Mouse (Mus musculus) erythroblast, embryonic 14.5 days (primary cell): Measurements from ENCODE around the gene Alk. TPM values are rescaled to one million over a fixed set of nuclear protein-coding genes. Genes with fewer than 3 reads are reported as not detected.

Experiments used
- H3K27me3 ChIP-seq: 2 replicates; pipeline ENCODE4 v1.6.1; 2012; ENCODE audit warnings: inconsistent platforms; ENCODE audit not compliant: control insufficient read depth
- H3K36me3 ChIP-seq: 2 replicates; pipeline ENCODE4 v1.6.1; 2012; ENCODE audit warnings: mild to moderate bottlenecking, inconsistent platforms; ENCODE audit not compliant: control insufficient read depth
- H3K4me1 ChIP-seq: 2 replicates; pipeline ENCODE4 v1.6.1; 2012; ENCODE audit warnings: inconsistent platforms; ENCODE audit not compliant: control insufficient read depth
- H3K4me3 ChIP-seq: replicated peaks from 2 replicates; pipeline ENCODE3; 2012; ENCODE audit warnings: moderate library complexity, mild to moderate bottlenecking, inconsistent platforms
- H3K9me3 ChIP-seq: 2 replicates; pipeline ENCODE4 v1.6.1; 2012; ENCODE audit warnings: low read length, inconsistent platforms, mixed read lengths; ENCODE audit not compliant: control insufficient read depth
- GATA1 ChIP-seq: IDR thresholded peaks from 2 replicates; pipeline ENCODE4 v1.6.1; 2012; ENCODE audit warnings: low read length, inconsistent platforms, mixed read lengths
- TAL1 ChIP-seq: IDR thresholded peaks from 3 replicates; pipeline ENCODE4 v1.6.1; 2012; ENCODE audit warnings: low read length, inconsistent platforms, mixed read lengths
- polyA plus RNA-seq: library from polyadenylated mRNA; stranded (reverse); fragments of >175 nt; gene quantifications from 2 replicates; pipeline ENCODE4 v1.2.3, GENCODE M21; 2012

Alk gene
- polyA plus RNA-seq, 1 experiment: not detected

DNA sequence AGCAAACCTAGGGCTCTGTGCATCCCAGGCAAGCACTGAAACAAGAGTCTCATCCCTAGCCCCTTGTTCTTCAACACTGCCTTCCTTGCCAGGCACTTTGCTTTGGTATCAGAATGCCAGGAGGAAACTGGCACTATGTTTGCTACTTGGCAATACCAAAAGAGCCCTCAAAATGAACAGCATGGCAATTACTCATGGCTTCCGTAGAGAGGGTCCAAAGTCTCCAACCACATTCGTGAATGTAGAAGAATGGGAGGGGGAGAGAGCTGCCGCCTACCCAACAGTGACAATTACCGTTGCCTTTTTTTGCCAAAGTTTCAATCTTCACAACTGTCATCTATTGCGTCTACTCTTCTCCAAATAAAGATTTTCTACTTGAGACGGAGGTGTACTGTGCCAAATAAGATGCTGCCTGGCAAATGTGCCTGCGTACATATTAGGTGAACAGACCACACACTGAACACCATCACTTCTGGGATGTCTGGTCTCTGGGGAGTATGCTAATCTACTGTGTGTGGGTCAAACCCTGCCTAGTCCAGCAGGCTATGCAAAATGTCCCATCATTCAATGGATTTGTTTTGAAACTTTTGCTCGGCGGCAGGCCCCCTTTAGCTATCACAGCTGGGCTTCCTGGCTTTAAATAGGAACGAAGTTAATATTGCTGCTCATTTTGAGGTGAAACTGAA lies 241.5 kb downstream of the Alk start:
- no peaks in the 10 kb centered on the region for H3K27me3 ChIP-seq
- H3K4me1 ChIP-seq: no peaks in the 10 kb centered on the region
- peaks cover 48% of the 10 kb centered on the region for H3K9me3 ChIP-seq
- TF ChIP-seq GATA1 (no peak), TAL1 (no peak)
- H3K4me3 ChIP-seq: no peak overlapping the region
- no peaks in the 10 kb centered on the region for H3K36me3 ChIP-seq

DNA sequence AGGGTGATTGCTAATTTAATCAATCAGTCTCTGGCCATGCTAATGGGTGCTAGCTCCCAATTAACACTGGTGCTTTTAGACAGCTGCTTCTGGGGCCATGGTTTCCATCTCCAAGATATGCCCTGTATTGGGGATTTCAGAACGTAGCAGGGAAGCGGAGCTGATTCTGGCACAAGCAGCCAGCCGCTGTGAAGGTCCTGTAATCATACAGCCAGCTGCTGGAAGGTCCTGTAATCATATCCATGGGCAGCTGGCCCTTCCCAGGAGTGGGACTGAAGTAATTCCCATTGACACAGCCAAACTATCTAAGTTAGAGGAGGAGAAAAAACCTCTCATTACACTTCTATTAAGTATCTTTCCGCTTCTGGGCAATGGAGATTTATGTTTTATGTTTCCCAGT lies 242.5 kb downstream of the Alk start:
- Histone ChIP-seq H3K4me3 (no peak overlapping the region), H3K36me3 (no peaks in the 10 kb centered on the region), H3K4me1 (no peaks in the 10 kb centered on the region), H3K9me3 (peaks cover 45% of the 10 kb centered on the region), H3K27me3 (no peaks in the 10 kb centered on the region)
- TF ChIP-seq TAL1: no peak
- TF ChIP-seq GATA1: no peak

DNA sequence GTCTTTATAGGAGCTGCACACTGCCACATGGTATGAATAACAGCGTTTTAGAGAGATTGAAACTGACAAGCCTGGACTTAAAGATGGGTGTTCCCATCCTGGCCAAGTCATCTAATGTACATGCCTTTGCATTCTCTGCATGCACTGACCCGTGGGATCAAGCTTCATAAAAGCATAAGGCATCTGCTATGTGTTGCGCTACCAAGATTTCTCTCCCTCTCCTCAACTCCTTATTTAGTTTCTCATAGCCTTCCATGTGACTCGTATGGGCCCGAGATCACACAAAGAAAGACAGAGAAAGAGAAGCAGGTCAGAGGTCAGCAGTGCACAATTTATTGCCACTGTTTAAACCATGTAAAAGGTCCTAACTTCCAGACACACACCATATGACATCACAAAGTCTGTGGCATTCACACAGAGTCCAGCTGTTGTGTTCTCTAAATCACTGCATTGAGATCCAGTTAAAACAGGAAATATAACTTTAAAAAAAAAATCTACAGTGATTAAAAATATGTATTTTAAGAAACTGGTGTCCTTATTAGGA lies 247.6 kb downstream of the Alk start:
- TF ChIP-seq GATA1 (no peak), TAL1 (no peak)
- Histone ChIP-seq H3K9me3 (peaks cover 38% of the 10 kb centered on the region), H3K4me3 (no peak overlapping the region), H3K27me3 (no peaks in the 10 kb centered on the region), H3K36me3 (no peaks in the 10 kb centered on the region), H3K4me1 (no peaks in the 10 kb centered on the region)

DNA sequence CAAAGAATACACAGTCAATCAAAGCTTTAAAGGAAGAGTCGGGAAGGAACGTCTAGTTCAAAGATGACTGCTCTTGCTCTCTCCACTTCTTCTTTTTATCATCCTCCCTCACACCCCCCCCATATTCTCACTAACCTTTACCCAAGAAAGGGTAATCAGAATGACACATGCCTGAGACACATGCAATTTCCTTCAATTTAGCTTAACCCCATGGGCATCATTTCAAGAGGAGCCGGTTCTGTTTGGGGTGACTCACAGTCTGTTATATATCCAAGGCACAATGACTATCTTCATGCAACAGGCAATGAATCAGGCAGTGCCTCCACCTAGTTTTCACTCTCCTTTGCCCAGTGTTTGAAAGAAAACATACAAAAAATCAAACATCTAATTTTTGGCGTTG lies 265.0 kb downstream of the Alk start:
- H3K36me3 ChIP-seq: no peaks in the 10 kb centered on the region
- no peaks in the 10 kb centered on the region for H3K4me1 ChIP-seq
- peaks cover 12% of the 10 kb centered on the region for H3K9me3 ChIP-seq
- TF ChIP-seq GATA1 (no peak), TAL1 (no peak)
- no peak overlapping the region for H3K4me3 ChIP-seq
- H3K27me3 ChIP-seq: no peaks in the 10 kb centered on the region

DNA sequence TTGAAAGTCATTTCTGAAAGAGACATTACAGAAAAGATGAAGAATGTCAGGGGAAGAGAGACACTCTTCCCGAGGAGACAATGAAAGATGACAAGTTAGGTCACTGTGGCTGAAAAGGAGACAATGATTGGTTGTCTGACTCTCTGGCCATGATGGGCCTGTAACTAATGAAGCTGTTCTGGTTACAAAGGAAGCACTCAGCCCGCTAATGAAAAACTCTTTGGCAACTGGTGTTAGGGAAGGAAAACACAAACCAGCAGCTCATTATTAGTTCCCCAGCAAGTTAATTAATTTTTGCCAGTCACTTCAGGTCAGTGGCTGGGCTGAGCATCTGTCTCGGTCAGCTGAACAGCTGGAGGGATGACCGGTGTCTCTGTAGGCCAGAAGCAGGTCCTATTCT lies 271.5 kb downstream of the Alk start:
- no peaks in the 10 kb centered on the region for H3K36me3 ChIP-seq
- no peaks in the 10 kb centered on the region for H3K27me3 ChIP-seq
- TF ChIP-seq GATA1: no peak
- TF ChIP-seq TAL1: no peak
- H3K4me1 ChIP-seq: no peaks in the 10 kb centered on the region
- H3K9me3 ChIP-seq: peaks cover 5% of the 10 kb centered on the region; the same call in 1 of the 2 replicates
- H3K4me3 ChIP-seq: no peak overlapping the region

DNA sequence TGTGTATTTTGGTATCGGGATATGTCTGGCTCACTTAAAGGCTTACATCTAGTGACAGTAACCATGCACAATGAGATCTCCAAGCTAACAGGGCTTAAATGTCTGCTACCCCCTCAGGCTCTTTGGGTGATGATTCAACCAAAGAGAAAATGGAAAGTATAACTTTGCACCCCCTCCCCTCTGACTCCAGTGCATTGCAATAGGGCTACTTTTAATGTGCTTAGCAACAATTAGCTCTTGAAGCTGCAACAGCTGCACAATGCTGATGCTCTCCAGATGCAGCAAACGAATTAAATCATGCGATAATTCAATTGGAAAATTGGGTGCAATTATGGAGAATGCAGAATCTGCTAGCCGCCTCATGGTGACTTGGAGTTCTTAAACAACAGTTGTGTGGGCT lies 278.5 kb downstream of the Alk start:
- TF ChIP-seq GATA1: no peak
- no peak for TF ChIP-seq TAL1
- no peaks in the 10 kb centered on the region for H3K27me3 ChIP-seq
- H3K9me3 ChIP-seq: peaks cover 6% of the 10 kb centered on the region; the same call in 1 of the 2 replicates
- no peaks in the 10 kb centered on the region for H3K4me1 ChIP-seq
- H3K36me3 ChIP-seq: no peaks in the 10 kb centered on the region
- H3K4me3 ChIP-seq: no peak overlapping the region

DNA sequence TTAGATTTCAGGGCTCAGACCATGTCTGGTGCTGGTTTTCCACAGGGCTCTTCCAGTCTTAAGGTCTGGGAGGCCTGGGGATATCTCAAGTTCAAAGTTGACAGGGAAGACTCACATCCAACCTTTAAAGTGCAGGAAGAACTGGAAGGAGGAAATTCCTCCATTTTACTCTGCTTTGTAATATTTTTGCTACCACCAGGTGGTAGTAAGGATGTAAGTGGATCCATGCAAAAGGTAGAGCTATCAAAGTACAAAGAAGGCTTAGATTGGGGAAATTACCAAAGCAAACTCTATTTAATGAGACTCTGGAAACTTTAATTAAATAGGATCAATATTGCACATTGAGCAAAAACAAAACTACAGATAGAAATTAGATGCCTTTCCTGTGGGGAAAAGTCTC lies 284.9 kb downstream of the Alk start:
- no peaks in the 10 kb centered on the region for H3K27me3 ChIP-seq
- TF ChIP-seq TAL1 (no peak), GATA1 (no peak)
- H3K4me3 ChIP-seq: no peak overlapping the region
- H3K9me3 ChIP-seq: peaks cover 8% of the 10 kb centered on the region; the same call in 1 of the 2 replicates
- H3K4me1 ChIP-seq: no peaks in the 10 kb centered on the region
- H3K36me3 ChIP-seq: no peaks in the 10 kb centered on the region

DNA sequence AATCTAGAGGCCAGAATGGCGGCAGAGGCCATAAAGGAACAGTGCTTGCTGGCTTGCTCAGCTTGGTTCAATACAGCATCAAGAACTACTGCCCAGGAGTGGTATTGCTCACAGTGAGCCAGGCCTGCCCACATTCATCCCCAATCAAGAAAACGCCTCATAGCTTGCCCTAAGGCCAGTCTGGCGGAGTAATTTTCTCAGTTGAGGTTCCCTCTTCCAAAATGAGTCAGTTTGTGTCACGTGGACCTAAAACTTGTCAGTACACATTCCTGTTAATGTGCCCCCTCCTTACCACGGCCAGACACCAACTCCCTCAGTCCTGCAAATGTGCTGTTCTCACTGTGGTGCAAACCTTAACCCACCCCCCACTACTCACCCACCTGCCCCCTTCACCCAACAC lies 304.8 kb downstream of the Alk start:
- peaks cover 35% of the 10 kb centered on the region for H3K9me3 ChIP-seq
- H3K4me3 ChIP-seq: no peak overlapping the region
- H3K36me3 ChIP-seq: no peaks in the 10 kb centered on the region
- TF ChIP-seq TAL1: no peak
- TF ChIP-seq GATA1: no peak
- H3K4me1 ChIP-seq: no peaks in the 10 kb centered on the region
- no peaks in the 10 kb centered on the region for H3K27me3 ChIP-seq

DNA sequence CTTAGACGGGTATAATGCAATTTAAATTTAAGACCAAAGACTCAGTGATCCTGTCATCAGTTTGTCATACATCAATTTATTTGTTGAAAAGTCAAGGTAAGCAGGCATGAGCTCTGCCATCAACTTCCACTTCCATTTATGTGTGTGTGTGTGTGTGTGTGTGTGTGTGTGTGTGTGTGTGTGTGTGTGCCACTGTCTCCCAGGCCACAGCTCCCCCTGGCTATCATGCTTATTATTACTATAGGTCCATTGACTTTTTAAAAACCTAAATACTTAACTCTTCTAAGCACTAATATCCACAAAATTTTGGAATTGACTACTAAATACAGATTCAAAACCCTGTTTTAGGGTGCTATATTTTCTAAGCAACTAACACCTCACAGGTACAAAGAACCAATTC lies 308.1 kb downstream of the Alk start:
- H3K27me3 ChIP-seq: no peaks in the 10 kb centered on the region
- no peak overlapping the region for H3K4me3 ChIP-seq
- no peaks in the 10 kb centered on the region for H3K4me1 ChIP-seq
- H3K36me3 ChIP-seq: no peaks in the 10 kb centered on the region
- H3K9me3 ChIP-seq: peaks cover 26% of the 10 kb centered on the region
- TF ChIP-seq TAL1: no peak
- no peak for TF ChIP-seq GATA1

DNA sequence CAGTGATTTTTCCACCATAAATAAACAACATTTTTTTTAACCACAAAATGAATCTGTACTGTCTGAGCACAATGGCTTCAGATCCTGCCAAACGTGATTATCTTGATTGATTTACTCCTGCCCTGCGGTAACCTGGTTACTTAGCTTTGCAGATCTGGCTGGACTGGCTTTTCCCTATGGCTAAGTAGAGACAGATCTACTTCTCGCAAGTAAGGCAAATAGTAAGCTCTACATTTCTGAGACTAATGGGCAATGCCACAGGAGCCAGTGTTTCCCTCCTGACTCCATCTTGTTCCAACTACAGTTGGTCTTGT lies 311.2 kb downstream of the Alk start:
- Histone ChIP-seq H3K36me3 (no peaks in the 10 kb centered on the region), H3K4me1 (no peaks in the 10 kb centered on the region), H3K4me3 (no peak overlapping the region), H3K27me3 (no peaks in the 10 kb centered on the region), H3K9me3 (peaks cover 14% of the 10 kb centered on the region)
- TF ChIP-seq TAL1: no peak
- no peak for TF ChIP-seq GATA1
